Mouse (Mus musculus): Measurements from ENCODE around the gene Ddx25.

- TF ChIP-seq EP300 (optimal IDR thresholded peaks at IDR 0.05) (no peak), CTCF (IDR thresholded peaks at IDR 0.05; ENCODE audit: low read depth) (no peak)
These were observed 9.7 kb upstream of the Ddx25 start for GRCm38 (mm10) chr9:35567995-35568394.

Data from stomach, postnatal 0 days (tissue).